Mouse (Mus musculus) spleen, embryonic (tissue): Measurements from ENCODE around the gene Syk.

Experiments used
- CTCF ChIA-PET: fragments of 350-600 bp; sonication (Branson Sonifier 250); formaldehyde crosslinking; loops from one replicate; lab custom pipeline; 2022; lab: Charles Lee

Syk gene

GRCm38 (mm10) chr13:52636176-52636748, 53.3 kb downstream of the Syk start:
- CTCF ChIA-PET, result interaction anchor here (0.7 kb wide), 1 partner anchor 12 kb away, joined by 3 read pairs; no protein-coding TSS in a partner anchor

DNA sequence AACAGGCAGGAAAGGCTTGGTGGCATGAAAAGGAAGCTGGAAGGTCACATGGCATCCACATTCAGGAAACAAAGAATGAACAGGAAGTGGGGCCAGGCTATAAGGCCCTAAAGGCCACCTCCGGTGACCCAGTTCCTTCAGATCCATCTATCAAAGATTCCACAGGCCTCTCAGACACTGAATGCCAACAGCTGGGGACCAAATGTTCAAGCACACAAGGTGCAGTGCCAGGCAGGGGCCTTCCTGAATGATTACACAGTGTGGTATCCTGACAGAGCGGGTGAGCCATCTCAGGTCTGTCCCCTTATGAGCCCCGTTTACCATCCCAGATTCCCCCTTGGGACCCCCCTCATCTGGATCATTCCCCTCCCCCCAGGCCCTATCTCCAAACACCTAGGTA, 63.6 kb downstream of the Syk start:
- CTCF ChIA-PET, result no interaction called here

- CTCF ChIA-PET, result interaction anchor here (0.5 kb wide), 1 partner anchor 14 kb away, joined by 4 read pairs; no protein-coding TSS in a partner anchor
These were observed 65.2 kb downstream of the Syk start for GRCm38 (mm10) chr13:52647996-52648712.

- CTCF ChIA-PET, result no interaction called here
These were observed 66.9 kb downstream of the Syk start for GRCm38 (mm10) chr13:52649791-52650418.

- CTCF ChIA-PET, result interaction anchor here (0.5 to 0.6 kb wide), 6 partner anchors 13 to 1645 kb away, joined by 3 to 4 read pairs (median 3); no protein-coding TSS in a partner anchor
These were observed 68.6 kb downstream of the Syk start for GRCm38 (mm10) chr13:52651383-52652252.

DNA sequence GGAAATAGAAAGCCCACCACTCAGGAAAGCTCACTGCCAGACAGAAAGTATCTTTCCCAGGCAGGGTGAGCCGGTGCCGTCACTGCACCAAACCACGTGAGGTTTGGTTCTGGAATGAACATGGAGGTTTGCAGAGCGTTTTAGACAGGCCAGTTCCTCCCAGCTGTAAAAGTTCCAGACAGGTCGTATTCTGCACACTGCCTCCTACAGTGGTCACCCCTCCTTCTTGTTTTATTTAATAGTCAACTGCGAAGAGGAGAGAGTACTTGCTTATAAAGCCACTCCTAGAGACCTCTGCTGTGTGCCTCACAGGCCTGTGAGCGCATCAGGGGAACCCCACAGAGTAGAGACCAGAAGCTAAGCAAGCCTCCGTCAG, 69.3 kb downstream of the Syk start:
- CTCF ChIA-PET, result no interaction called here

DNA sequence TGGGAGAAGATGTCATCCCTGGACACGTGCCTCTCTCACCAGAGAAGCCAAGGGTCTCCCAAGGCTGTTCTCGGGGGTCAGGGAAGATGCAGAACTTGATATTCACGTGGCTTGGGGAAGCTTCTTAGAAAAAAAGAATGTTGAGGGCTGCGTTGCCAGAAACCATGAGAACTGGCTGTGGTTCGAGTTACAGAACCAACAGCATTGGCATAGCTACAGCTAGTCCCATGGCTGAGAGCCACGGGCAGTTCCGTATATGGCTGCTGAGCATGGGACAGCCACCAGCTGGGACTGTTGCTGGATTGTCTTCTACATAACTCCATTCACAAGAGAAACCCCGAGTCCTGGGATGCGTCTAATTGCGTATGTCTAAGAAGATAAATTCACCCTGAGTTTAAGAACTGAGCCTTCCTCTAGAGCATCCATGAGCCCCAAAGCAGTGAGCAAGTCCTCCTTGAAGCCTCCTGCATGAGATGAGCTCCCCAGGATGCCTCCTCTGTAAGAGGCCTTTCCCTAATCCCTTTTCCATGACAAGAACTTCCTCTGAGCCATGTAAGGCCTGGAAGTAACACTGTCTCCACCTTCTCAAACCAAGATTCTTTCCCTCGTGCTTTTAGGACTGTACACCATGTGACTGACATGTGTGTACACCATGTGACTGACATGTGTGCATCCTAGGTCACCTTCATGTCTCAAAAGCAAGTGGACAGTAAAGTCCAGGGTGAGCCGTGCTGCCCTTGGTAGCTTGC, 71.3 kb downstream of the Syk start:
- CTCF ChIA-PET, result interaction anchor here (0.5 to 0.6 kb wide), 3 partner anchors 14 to 81 kb away, joined by 3 to 13 read pairs (median 10); no protein-coding TSS in a partner anchor

DNA sequence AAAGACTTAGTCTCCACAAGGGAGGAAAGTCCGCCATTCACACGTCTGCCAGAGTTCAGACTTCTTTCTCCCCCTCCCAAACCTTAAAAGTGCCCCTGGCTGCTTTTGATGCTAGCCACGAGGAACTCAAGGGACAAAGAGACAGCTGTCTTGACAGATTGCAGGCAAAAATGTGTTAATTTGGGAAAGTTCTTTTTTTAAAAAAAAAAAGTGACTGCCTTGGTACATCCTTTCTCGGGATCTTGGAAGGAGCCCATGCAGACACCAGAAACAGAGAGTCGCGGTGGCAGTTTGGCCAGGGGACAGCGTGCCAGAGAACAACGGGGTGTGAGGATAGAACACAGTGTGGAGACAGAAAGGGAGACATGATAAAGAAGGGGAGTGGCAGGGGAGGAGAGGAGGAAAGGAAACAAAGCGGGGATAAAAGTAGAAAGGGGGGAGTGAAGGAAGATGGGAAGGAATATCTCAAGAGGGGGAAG, 71.9 kb downstream of the Syk start:
- CTCF ChIA-PET, result no interaction called here

DNA sequence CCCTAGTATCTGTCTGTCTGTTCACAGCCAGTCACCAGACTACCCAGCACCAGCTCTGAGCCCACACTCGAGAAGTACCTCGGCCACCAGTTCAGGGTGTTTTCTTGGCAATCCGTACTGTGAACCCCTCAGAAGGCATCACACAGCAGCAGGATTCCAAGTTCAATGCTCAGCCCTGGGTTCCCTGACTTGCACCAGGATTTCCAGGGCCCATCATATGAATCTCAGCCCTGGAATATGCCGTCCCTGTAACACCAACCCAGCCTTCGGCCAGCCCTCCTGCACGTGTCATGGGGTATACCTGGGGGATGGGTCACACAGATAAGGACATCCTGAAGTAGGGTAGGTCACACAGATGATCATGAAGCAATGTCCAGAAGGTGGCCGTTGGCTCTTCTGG, 75.0 kb downstream of the Syk start:
- CTCF ChIA-PET, result interaction anchor here (0.5 to 0.6 kb wide), 2 partner anchors 27 to 383 kb away, joined by 4 to 5 read pairs; no protein-coding TSS in a partner anchor

DNA sequence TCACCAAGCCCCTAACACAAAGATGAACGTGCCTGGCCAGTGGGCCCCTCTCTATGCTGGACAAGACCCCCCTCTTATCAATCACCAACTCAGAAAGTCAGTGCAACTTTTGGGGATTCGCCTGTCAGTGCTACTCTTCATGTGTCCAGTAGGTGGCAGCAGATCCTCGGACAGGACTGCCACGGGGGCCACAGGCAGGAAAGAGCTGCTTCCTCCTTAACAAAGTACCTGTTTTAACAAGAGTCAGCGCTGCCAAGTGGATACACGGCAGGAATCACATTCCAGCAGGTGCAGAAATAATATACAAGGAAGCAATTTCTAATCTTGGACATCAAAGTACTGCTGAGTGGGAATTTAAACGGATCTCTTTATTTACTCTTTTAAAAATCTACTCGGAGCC, 75.5 kb downstream of the Syk start:
- CTCF ChIA-PET, result interaction anchor here (0.5 to 1.0 kb wide), 3 partner anchors 28 to 1133 kb away, joined by 3 to 4 read pairs (median 3); no protein-coding TSS in a partner anchor

DNA sequence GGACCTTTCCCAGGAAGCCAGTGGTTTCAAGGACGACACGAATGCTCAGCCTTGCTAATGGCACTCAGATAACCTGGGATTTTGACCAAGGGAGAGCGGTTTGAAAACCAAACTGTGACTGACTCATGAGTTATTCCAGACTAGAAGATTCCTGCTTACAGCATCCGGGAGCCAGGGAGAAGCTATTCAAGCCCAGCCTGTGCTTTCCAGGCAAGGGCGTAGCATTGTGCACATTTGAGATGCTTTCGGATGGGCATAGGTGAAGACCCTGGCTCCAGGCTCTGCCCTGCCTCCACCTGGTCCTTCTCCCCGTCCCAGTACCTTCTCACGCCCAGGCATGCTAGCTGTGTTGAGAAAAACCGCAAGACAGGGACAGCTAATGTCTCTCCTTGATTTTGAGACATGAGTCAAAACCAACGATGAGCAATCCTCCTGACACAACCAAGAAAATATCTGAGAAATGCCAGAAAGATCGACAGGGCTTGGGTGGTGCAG, 76.2 kb downstream of the Syk start:
- CTCF ChIA-PET, result interaction anchor here (0.6 to 1.0 kb wide), 2 partner anchors 314 to 1134 kb away, joined by 3 read pairs; no protein-coding TSS in a partner anchor

DNA sequence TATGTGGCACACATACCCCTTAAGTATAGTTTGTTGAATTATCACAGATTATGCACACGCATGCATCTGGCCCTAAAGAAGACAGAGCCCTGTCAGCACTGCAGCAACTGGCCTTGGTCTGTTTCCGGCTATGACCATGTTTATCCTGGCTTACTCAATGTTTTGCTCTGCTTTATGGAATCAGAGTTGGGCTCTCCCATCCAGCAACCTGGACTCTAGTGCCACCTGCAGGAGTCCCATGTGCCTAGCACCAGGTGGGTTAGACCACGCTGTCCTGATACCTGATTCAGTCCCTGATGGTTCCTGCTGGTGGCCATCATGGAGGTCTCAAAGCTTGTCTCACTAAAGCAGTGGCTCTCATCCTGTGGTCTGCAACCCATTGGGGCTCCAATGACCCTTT, 86.9 kb downstream of the Syk start:
- CTCF ChIA-PET, result no interaction called here

DNA sequence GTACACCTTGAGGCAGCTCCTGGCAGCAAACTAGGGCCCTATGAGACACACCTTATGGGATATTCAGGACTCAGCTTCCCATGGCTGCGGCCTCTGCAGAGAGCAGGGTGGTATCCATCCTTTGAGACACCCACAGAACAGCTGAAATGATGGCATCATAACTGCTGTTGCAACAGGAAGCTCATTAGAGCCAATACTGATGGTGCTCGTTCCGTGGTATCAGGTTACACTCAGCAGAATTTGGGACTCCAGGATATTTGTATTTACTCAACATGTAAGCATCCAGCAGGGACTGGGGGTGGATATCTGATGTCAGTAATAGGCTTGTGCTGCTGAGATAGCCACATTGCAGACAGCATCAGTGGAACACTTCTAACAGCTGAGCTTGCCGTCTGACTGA, 90.3 kb downstream of the Syk start:
- CTCF ChIA-PET, result interaction anchor here (0.6 to 0.7 kb wide), 2 partner anchors 22 to 805 kb away, joined by 3 read pairs; no protein-coding TSS in a partner anchor

DNA sequence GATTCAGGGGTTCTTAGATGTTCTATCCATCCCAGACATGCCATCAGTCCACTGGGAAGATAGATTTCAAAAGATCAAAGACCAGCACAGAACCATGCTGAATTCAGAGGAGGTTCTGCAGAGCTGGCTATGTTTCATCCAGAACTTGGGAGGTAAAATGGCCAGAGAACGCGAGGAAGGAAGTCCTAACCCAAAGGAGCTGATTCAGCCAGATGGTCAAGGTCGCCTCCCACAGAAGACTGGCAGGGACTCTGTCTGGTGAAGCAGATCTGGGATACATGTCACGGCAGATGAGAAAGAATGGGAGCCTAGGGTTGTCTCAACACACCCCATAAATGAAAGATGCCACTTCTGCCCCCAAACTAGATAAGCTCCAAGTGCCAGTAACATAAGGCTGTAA, 90.9 kb downstream of the Syk start:
- CTCF ChIA-PET, result no interaction called here

DNA sequence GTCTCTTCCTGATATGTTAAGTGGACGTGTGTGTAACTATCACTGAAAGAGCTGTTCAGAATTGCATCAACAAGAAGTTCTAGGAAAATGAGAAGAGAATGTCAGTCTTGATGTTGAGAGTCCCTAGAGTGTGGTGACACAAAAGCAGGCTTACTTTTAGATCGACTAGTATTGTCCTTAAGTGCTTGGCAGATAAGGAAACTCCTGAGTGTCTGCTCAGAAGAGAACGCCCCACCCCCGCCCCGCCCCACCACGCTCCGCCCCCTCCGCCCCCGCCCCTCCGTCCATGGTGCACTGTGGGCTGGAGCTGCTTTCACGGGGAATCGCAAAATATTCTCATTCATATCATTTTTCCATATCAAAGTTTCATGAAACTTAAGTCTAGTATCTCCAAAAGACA, 91.9 kb downstream of the Syk start:
- CTCF ChIA-PET, result no interaction called here

- CTCF ChIA-PET, result no interaction called here
These were observed 92.7 kb downstream of the Syk start for GRCm38 (mm10) chr13:52675526-52676294.

DNA sequence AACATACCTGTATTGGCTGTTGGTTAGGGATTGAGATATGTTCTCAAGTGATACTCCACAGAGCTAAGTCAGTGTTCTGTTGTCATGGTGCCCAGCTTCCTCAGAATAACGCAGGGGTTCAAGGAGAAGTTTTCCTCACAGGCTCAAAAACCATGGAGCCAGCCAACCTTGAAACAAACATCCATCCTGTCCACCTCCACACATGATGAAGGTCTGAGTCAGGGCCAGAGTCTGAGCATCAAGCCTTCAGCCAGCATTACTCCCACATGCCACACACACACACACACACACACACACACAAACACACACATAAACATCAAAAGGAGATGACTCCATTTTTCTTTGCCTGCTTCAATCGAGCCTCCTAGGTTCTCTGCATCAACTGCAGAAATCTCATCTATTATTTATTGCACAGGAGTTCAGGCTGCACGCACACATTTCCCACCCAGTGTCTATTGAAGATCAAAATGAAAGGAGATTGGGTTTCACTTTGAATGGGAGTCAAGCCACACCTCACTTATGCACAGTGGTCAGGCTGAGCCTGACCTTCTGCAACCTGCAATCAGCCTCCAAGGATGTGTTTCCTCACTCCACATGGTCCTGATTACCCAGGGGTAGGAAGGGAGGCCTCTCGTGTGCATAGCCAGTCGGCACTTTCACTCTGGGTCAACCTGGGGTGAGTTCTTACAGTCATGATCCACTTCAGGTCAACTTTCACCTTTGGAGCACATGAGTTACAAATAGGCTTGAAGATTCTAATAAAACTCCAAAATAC, 93.9 kb downstream of the Syk start:
- CTCF ChIA-PET, result no interaction called here

DNA sequence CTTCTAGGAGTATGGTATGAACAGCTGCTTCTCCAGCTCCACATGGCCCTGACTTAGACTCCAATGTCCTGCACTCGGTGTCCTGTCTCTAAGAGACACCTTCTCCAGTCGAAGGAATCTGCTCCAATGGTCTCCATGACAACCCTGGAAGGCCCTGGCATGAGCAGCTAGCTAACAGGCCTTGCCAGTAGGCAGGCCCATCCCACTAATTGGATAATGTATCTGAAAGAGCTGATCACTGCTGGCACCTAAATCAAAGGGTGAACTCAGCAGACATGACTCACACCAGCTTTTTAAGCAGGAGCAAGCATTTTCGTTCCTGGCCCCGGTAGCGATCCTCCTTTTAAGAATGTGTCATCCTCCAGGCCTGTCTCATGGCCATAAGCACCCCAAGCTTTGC, 96.9 kb downstream of the Syk start:
- CTCF ChIA-PET, result no interaction called here

DNA sequence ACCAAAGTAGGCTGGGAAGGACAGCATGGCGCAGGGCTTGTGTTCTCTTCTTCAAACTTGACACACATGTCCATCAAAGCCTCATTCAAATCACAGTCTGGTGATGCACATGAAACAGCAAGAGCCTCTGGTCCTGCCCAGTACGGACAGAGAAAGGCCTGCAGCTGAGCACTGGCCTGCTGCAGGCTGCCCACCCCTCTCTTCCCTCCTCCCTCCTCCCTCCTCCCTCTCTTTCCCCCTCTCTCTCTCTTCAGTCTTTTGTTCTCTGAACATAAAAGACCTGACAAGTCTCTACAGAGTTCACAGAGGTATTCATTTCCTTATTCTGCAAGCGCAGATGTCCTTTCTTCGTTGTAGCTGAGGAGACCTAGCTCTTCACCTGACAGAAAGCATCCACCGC, 99.1 kb downstream of the Syk start:
- CTCF ChIA-PET, result no interaction called here
